Mouse (Mus musculus) cerebellum, adult 11 months (tissue): ENCODE measurements around the gene Rhbdl1.

Source experiments
- DNase-seq: peaks from one replicate; pipeline ENCODE4 v3.0.0; 2022

Gene Rhbdl1

DNA sequence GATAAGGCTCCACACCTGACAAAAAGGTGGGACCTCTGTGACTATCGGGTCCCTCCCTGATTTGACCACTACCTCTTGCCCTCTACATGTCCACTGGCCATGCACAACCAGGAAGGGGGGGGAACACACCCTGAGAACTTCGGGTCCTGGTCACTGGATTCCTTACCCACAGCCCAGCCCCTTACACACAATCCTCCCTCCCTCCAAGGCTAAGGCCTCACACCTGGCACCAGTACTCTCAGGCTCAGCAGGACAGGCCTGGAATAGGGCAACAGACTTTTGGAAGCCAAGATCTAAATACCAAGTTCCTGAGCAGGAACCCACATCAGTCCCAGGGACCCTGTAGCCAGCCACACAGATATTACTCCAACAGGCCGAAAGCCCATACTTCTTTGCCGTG is 1.8 kb upstream of the Rhbdl1 start:
- no peak for DNase-seq

DNA sequence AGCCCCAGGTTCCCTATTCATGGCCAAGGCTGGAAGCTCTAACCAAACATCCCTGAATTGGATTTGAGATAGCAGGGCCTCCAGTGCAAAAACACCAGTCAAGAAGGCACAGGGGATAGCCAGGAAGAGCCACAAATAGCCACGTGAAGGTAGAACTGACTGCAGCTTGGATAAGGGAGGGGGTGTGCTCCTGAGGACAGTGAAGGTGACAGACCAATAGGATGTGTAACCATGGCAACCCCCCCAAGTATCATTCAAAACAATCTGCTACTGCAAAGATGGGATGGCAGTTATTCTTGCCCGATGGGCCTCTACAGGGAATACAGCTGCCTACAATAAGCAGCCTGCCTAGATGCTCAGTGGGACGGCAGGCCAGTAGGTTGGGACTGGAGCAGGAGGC is 438 bp upstream of the Rhbdl1 start:
- no peak for DNase-seq

DNA sequence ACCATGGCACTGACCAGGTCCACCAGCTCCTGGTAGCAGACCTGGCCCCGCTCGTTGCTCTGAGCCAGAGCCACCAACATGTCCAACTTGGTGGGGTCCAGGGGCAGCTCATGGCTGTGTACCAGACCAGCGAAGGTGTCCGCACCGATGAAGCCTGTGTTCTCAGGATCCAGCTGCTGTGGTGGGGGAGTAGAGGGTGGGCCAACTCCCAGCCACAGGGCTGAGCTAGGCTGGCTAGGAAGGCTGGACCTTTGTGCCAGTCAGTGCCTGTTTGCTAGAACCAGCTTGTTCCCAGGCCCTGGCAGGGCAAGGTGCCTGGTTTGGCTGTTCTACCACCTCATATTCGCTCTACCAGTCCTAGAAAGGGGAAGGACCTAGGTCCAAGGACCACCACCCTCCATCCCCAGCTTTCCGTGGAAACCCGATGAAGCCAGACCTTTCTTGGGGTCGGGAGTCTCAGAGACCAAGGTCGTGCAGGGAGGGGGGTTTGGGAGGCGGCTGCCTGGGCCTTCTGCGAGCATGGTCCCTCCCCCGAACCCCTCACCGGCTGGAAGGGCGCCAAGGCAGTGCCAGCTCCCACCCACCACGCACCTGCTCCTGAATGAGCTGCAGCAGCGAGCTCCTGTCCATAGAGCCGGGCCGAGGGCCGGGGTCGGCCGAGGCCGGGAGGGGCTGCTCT is 559 bp downstream of the Rhbdl1 start:
- DNase-seq: no peak

DNA sequence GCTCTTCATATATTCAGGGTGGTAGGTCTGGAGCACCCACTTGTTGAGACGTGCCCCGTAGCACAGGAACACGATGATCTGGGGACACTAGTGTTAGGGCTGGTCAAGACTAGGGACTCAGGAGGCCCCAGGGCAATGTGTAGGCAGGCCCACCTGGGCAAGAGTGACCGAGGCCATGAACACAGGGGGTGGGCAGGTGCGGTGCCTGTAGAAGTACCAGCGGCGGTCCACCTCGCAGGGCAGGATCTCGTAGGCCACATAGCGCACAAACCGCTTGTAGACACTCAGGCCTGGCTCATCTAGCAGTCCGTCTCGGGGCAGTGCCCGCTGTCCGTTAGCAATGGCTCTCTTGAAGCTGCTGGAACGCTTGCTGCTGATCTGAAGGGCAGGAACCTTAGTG is 1.3 kb downstream of the Rhbdl1 start:
- no peak for DNase-seq

DNA sequence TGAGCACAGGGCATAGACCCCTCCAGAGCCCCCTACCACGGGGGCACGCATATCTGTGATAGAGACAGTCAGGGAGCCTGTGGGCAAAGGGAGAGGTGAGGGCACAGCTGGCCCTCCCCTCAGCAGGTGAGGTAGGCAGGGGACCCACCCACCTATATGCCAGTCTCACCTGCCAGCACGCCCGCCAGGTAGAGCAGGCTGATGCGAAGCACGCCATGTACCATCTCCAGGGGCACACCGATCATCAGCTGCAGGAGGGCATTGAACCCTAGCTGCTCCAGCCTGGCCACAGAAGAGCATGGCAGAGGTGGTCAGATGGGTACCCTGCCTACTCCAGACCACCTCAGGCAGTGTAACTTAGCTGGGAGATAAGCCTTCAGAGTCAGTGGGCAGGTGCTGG is 1.8 kb downstream of the Rhbdl1 start:
- DNase-seq: no peak

DNA sequence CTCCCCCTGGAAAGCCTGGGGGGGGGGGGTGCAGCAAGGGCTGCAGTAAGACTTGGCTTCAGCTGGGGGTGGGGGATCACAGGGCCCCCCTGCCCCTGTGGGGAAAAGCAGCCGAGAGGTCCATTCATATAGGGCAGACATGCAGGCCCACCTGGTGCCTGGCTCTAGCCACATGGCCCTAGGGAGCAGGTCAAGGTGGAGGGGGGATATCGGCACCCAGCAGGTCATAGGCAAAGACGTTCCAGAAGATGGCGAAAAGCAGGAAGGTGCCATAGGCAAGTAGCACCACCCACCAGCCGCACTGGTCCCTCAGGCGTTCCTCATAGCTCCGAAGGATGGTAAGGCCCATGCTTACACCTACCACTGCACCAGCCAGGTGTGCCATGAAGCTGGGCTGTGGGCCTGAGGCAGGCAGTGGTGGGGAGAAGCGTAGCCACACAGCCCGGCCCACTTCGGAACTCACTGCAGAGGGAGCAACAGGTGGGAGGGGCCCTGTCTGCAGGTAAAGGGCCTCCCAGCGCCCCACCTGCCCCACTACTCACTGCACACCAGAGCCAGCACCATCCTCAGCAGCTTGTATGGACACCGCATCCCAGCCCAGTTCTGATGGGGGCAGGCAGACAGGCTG is 2.4 kb downstream of the Rhbdl1 start:
- DNase-seq: no peak

DNA sequence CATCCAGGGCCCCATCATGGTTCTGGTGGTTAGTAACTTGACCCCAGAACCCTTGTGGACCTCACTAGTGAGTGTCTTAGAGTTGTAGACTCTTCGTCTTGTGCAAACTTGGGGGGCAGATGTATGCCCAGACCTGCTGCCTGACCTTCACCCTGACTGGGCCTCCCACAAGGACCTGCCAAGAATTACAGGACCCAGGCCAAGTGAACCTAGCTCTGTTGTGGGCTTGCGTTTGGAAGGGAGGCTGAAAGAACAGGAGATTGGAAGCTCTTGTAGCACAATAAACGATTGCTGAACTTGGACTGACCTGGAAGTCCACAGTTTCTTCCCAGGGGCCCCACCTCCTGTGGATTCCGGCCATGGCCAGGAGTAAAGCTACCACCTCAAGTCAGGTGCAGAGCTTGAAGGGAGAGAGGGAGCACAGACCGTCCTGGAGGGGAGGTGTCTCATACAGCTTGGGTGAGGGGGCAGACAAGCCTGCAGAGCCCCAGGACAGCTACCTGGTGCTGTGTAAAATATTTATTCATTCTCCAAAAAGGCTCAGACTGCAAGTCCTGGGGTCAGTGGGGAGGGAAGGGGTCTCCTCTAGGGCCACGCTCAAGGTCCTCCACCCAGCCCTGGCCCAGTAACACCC is 3.0 kb downstream of the Rhbdl1 start:
- no peak for DNase-seq

DNA sequence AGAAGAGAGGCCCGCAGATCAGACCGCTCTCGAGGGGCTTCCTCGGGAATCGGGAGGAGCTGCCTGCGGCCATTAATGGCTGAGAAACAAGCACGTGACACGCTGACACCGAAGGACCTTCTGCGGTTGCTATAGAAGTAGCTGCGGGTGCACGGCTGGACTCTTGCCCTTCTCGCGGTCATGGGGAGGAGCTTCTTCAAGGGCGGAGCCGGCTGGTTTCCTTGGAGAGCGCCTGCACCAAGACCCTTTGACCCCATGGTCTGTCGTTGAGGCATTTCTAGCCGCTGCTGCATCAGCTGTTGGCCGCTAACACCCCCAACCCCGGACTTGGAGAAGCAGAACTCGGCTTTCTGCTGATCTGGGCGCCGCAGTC is 3.8 kb downstream of the Rhbdl1 start, which contains the start of gene Stub1:
Gene Stub1 (minus strand): TSS at position 114 of the 373 bp plus-strand sequence.
- peak; percentile 86 for DNase-seq

DNA sequence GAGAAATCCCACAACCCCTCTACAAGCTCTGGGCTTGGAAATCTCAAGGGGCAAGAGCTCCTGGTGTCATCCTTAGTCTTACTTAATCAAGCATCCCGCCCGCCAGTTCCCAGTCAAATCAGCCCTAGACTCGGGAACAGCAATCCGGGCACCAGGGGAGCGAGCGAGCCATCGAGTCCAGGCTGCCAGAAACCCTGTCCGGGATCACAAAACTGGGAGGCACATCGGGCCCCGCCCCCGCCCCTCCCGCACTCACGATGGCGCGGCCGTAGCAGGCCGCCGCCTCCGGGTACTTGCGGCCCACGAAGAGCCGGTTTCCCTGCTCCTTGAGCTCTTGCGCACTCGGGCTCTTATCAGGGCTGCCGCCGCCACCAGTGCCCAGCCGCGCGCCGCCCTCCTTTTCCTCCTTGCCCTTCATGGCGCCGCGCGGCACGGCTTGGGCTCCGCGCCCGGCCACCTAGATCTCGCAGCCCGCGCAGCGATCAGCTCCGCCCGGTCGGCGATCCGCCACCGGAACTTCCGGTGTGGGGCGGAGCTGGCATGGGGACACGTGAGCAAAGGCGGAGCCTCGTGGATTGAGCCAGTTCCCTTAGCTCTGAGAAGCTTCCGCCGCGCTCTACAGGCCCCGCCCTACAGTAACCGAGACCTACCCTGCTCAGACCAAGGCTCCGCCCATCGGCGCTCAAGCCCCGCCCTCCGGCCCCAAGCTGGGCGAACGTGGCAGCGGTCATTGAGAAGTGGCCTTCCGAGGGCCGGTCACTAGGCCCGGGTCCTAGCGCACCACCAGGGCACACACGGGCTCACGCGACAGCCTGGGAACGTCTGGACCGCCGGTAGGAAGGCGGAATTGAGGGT is 4.4 kb downstream of the Rhbdl1 start:
- peak; percentile 99 for DNase-seq

DNA sequence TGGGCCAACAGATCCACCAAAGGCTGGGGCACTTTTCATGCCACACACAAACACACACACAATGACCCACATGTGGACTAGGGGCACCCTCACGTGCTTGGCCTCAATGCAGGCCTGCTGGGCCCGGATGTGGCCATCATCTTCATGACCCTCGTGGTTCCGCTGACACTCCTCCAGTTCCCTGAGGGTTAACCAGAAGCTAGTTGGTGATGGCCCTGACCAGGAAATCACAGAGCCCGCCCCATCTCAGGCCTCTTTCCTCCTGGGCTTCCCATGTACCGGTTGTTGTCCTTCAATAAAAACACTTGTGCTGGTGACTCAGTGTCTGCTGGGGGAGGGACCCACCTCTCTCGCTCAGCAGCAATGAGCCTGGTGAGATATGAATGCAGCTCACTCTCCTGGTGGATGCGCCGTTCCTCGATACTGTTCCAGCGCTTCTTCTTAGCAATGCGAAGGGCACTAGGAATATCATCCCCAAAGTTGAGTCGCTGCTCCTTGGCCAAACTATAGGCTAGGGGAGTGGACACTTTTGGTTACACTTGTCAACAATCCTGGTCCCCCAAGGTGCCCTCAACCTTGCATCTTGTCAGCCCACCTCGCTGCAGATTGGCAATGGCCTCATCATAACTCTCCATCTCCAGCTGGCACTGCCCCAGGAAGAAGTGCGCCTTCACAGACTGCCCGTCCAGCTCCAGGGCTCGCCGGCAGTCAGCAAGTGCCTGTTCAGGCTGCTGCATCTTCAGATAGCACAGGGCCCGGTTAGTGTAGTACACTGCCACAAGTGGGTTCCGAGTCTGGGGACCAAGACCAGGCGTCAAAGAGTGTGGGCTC is 5.4 kb downstream of the Rhbdl1 start:
- no peak for DNase-seq

DNA sequence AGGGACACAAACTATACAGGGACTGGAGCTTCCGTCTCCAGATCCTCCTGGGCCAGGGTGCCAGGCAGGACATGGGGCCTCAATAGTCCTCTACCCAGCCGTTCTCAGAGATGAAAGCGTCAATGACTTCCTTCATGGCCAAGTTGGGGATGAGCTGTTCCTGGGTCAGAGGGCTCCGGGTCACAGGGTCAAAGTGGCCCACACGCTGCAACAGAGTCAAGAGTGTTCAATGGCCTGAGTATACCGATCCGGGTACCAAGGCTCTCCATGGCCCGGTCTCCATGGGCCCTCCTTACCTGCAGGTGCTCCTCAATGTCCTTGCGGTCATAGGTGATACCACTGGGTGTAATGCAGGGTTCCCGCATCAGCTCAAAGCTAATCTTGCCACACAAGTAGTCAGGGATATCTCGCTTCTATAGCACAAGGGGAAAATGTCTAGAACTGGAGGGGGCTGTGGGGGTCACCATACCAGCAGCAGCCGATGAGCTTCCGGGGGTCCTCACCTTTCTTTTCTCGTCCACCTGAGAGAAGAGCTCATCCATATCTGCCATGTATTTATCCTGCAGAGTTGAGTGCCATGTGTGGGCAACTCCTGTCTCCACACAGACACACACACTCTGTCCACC is 6.2 kb downstream of the Rhbdl1 start:
- no peak for DNase-seq

DNA sequence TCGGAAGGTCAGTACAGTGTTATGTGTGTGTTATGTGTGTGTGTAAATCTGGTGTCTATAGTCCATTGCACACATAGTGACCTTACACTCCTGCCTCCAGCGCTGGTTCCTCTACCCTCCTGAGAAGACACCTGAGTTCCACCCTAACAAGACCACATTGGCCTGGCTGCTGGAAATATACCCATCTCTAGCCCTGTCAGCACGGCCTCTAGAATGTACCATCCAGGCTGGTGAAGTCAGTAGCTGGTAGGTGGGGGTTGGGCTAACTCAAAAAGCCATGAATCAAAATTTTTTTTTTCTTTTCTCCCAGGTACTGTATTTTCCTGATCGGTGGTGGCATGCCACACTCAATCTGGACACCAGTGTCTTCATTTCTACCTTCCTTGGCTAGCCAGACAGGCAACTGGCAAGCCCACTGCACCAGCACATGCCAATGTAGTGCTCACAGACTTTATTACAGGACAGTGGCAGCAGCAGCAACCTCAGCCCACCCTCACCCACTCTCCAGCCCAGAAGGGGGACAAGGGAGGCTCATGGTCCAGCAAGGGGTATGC is 6.8 kb downstream of the Rhbdl1 start:
- no peak for DNase-seq

DNA sequence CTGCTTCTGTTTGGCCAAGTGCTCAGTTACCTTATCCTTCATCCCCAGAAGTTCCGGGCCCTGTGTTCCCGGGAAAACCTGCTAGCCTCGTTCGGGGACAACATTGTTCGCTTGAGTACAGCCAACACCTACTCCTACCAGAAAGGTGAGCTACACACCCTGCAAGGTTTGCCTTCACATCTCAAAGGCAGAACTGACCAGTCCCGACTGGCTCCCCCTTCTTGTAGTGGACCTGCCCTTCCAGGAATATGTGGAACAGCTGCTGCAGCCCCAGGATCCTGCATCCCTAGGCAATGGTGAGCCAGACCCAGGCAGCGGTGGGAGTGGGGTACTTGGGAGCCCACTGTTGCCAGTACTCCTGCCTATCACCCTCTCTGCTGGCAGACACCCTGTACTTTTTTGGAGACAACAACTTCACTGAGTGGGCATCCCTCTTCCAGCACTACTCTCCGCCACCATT is 7.5 kb downstream of the Rhbdl1 start:
- no peak for DNase-seq

DNA sequence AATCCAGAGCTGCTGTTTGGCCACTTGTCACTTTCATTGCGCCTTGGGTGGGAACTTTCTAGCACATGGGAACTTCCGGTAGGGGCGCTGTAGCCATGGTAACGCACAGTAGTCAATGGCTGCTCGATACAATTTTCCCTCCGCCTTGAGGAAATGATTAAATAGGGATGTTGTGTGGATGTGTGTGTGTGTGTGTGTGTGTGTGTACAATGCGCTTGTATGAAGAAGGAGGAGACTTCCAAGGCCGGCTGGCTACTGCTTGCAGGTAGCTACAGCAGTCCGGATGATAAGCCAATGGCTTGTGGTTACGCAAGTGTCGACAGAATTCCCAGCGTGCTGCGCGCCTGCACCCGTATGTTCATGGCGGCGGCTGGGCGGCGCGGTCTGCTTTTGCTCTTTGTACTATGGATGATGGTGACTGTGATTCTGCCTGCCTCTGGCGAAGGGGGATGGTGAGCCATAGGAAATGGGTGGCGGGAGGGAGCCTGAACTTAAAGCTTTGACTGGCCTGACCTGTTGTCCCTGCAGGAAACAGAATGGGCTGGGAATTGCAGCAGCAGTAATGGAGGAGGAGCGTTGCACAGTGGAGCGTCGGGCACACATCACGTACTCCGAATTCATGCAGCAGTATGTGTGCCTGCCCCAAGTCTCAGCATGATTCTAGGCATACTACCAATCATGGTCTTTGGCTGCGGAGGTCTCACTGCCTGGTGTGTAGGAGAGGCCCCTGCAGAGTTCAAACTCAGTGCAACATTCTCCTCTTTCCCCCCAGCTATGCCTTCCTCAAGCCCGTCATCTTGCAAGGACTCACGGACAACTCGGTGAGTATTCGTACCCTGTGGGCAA is 8.2 kb downstream of the Rhbdl1 start, which contains the start of gene Jmjd8:
Gene Jmjd8 (plus strand): TSS at position 156 of the 846 bp plus-strand sequence.
- DNase-seq: peak; percentile 74

DNA sequence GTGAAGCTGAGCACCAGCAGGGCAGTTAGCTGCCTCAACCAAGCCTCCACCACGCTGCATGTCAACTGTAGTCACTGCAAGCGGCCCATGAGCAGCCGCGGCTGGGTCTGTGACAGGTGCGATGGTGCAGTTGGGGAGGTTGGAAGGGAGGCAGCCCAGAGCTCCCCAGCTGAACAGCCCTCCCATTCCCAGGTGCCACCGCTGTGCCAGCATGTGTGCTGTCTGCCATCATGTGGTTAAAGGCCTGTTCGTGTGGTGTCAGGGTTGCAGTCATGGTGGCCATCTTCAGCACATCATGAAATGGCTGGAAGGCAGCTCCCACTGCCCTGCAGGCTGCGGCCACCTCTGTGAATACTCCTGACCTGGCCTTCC is 8.9 kb downstream of the Rhbdl1 start:
- no peak for DNase-seq

DNA sequence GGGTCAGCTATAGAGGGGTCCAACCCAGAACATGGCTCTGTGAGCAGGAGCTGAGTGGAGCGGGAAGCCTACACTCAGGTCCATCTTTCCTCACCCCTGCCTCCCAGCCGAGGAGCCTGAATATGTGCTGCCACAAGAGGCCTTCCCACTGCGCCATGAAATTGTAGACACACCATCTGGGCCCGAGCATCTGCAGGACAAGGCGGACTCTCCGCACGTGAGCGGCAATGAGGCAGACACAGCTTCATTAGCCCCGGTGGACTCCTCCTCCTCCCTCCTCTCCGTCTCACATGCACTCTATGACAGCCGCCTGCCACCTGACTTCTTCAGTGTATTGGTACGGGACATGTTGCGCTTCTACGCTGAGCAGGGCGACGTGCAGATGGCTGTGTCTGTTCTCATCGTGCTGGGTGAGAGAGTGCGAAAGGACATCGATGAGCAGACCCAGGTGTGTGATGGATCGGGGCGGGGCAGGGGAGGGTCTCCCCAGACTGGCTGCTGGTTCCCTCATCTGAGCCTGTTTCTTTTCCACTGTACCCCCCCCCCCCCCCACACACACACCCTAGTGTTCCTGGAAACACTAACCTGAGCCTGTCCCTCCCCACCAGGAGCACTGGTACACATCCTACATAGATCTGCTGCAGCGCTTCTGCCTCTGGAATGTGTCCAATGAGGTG is 9.4 kb downstream of the Rhbdl1 start:
- DNase-seq: no peak

DNA sequence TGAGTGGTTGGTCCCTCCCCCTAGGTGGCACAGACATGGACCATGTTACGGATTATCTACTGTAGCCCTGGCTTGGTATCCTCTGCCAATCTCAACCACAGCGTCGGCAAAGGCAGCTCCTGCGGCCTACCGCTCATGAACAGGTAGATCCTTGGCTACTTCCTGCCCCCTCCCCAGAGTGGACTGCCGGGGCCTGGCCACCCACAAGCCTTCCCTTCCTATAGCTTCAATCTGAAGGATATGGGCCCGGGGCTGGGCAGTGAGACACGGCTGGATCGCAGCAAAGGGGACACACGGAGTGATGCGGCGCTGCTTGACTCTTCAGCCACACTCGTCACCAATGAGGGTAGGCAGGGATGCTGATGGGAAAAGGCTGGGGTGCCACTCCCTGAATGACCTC is 10.1 kb downstream of the Rhbdl1 start:
- no peak for DNase-seq

DNA sequence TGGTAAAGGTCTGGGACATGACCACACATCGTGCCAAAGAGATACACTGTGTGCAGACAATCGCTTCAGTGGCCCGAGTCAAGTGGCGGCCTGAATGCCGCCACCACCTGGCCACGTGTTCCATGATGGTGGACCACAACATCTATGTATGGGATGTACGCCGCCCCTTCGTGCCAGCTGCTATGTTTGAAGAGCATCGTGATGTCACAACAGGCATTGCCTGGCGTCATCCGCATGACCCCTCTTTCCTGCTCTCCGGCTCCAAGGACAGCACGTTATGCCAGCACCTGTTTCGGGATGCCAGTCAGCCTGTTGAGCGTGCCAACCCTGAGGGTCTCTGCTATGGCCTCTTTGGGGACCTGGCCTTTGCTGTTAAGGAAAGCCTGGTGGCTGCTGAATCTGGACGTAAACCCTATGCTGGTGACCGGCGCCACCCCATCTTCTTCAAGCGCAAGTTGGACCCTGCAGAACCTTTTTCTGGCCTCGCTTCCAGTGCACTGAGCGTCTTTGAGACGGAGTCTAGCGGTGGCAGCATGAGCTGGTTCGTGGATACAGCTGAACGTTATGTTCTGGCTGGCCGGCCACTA is 11.0 kb downstream of the Rhbdl1 start:
- no peak for DNase-seq

DNA sequence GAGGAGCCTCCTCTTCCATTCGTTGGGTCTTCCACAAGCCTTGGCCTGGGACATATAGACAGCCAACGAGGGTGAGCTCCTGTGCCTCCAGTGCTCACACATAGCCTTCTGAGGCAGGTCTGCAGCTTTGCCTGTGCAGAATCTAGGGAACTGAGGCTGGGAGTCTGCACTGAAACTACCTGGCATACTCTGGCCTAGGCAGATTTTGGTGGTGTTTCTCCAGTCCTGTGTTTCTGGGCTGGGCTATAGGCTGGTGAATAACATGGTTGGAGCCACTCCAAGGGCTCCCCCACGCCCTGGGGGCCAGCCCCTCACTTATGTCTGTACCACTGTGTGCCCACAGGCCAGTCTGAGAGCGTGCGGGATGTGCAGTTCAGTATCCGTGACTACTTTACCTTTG is 11.8 kb downstream of the Rhbdl1 start:
- no peak for DNase-seq
